Mouse (Mus musculus) neural tube, embryonic 12.5 days (tissue): Measurements from ENCODE around the gene D10Wsu102e. TPM values are rescaled to one million over a fixed set of nuclear protein-coding genes. Genes with fewer than 3 reads are reported as not detected.
"Not testable (repeated sequence)": the region's sequence is repeated elsewhere in the genome, so short reads cannot be mapped to it uniquely, and the experiment has no call there.

ENCODE experiments used
- ATAC-seq: fragments of 200-750 bp; cut with Nextera tagmentation; 2 replicates; pipeline ENCODE4 v1.8.0; 2017; ENCODE audit warnings: low read depth, mild to moderate bottlenecking, moderate TSS enrichment, moderate library complexity; ENCODE audit not compliant: low FRiP score
- H3K27ac ChIP-seq: fragments of 300-500 bp; sonication (generic); 2 replicates; pipeline ENCODE4 v1.5.1; 2016
- H3K27me3 ChIP-seq: fragments of 300-500 bp; sonication (generic); replicated peaks from 2 replicates; pipeline ENCODE4 v1.6.1; 2016; ENCODE audit warnings: mild to moderate bottlenecking
- H3K36me3 ChIP-seq: fragments of 300-500 bp; sonication (generic); 2 replicates; pipeline ENCODE4 v1.6.1; 2016; ENCODE audit warnings: mild to moderate bottlenecking
- H3K4me1 ChIP-seq: fragments of 300-500 bp; sonication (generic); 2 replicates; pipeline ENCODE4 v1.6.1; 2016
- H3K4me2 ChIP-seq: fragments of 300-500 bp; sonication (generic); replicated peaks from 2 replicates; pipeline ENCODE4 v1.6.1; 2016; ENCODE audit warnings: mild to moderate bottlenecking
- H3K4me3 ChIP-seq: fragments of 300-500 bp; sonication (generic); 2 replicates; pipeline ENCODE4 v1.5.1; 2016
- H3K9ac ChIP-seq: fragments of 300-500 bp; sonication (generic); 2 replicates; pipeline ENCODE4 v1.6.1; 2016; ENCODE audit warnings: mild to moderate bottlenecking
- H3K9me3 ChIP-seq: fragments of 300-500 bp; sonication (generic); 2 replicates; pipeline ENCODE4 v1.6.1; 2016; ENCODE audit warnings: mild to moderate bottlenecking
- WGBS: fragments of 180-500 bp; shearing (Covaris S2); methylation state at CpG from one replicate; pipeline ENCODE4 v1.1.7; 2016; 5-methylcytosine and 5-hydroxymethylcytosine counted together
- polyA plus RNA-seq: library from polyadenylated mRNA; unstranded; fragments of >200 nt; fragmentation: Nextera tagmentation; extraction: Ambion mirVana; gene quantifications from 2 replicates; pipeline ENCODE4 v1.2.1, GENCODE M21; 2016

Gene D10Wsu102e
- polyA plus RNA-seq, 1 experiment from 2014 or later = 0.93 TPM

- peaks cover 15% of the 10 kb centered on the region for H3K36me3 ChIP-seq
- no peaks in the 10 kb centered on the region for H3K9me3 ChIP-seq
- H3K27ac ChIP-seq = no peak overlapping the region
- H3K4me3 ChIP-seq = no peak overlapping the region
- H3K4me1 ChIP-seq = no peaks in the 10 kb centered on the region
- H3K9ac ChIP-seq = no peak overlapping the region
- no peak overlapping the region for H3K4me2 ChIP-seq
- no peaks in the 10 kb centered on the region for H3K27me3 ChIP-seq
- 84% methylated on average over 9 of the region's 9 CpGs for WGBS
- ATAC-seq = no peak
Measured at GRCm38 (mm10) chr10:83378083-83378833, 18.2 kb downstream of the D10Wsu102e start.

- Histone ChIP-seq H3K9ac (no peak overlapping the region), H3K4me3 (no peak overlapping the region), H3K9me3 (no peaks in the 10 kb centered on the region), H3K27ac (no peak overlapping the region), H3K4me1 (no peaks in the 10 kb centered on the region), H3K36me3 (peaks cover 6% of the 10 kb centered on the region), H3K27me3 (no peaks in the 10 kb centered on the region), H3K4me2 (no peak overlapping the region)
- WGBS = 89% methylated on average over 2 of the region's 2 CpGs
- no peak for ATAC-seq
Measured at GRCm38 (mm10) chr10:83380501-83380900, 20.5 kb downstream of the D10Wsu102e start.

- no peaks in the 10 kb centered on the region for H3K4me1 ChIP-seq
- no peak for ATAC-seq
- no peak overlapping the region for H3K4me2 ChIP-seq
- H3K9me3 ChIP-seq = no peaks in the 10 kb centered on the region
- no peak overlapping the region for H3K9ac ChIP-seq
- H3K27ac ChIP-seq = no peak overlapping the region
- 85% methylated on average over 4 of the region's 4 CpGs for WGBS
- peaks cover 6% of the 10 kb centered on the region for H3K36me3 ChIP-seq
- no peaks in the 10 kb centered on the region for H3K27me3 ChIP-seq
- no peak overlapping the region for H3K4me3 ChIP-seq
Measured at GRCm38 (mm10) chr10:83382528-83382927, 22.5 kb downstream of the D10Wsu102e start.

- Histone ChIP-seq H3K27me3 (no peaks in the 10 kb centered on the region), H3K4me1 (no peaks in the 10 kb centered on the region), H3K9me3 (no peaks in the 10 kb centered on the region), H3K4me3 (no peak overlapping the region), H3K27ac (no peak overlapping the region), H3K36me3 (peaks cover 6% of the 10 kb centered on the region), H3K9ac (no peak overlapping the region), H3K4me2 (no peak overlapping the region)
- 89% methylated on average over 2 of the region's 2 CpGs for WGBS
- no peak for ATAC-seq
Measured at GRCm38 (mm10) chr10:83382988-83383387, 23.0 kb downstream of the D10Wsu102e start.

DNA sequence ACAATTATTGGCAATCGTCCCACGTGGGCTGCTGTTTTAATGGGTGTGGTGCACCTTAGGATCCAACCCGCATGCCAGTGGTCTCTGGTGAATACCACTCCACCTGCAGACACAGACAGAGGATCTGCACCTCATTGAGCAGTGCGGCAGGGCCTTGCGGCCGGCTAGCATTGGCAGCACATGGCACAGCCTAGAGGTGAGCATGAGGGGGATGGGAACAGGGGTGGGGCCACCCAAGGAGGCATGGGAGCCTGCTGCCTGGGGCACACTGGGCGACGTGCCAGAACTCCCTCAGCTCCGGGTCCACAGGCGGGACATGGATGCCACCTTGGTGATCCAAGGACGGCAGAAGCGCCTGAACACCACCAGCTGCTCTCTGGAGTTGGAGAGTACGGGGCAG is 23.8 kb downstream of the D10Wsu102e start:
- Histone ChIP-seq H3K27ac (no peak overlapping the region), H3K4me3 (no peak overlapping the region), H3K9ac (no peak overlapping the region), H3K27me3 (no peaks in the 10 kb centered on the region), H3K36me3 (peaks cover 6% of the 10 kb centered on the region), H3K4me2 (no peak overlapping the region), H3K4me1 (no peaks in the 10 kb centered on the region), H3K9me3 (no peaks in the 10 kb centered on the region)
- no peak for ATAC-seq
- WGBS = 95% methylated on average over 13 of the region's 13 CpGs

DNA sequence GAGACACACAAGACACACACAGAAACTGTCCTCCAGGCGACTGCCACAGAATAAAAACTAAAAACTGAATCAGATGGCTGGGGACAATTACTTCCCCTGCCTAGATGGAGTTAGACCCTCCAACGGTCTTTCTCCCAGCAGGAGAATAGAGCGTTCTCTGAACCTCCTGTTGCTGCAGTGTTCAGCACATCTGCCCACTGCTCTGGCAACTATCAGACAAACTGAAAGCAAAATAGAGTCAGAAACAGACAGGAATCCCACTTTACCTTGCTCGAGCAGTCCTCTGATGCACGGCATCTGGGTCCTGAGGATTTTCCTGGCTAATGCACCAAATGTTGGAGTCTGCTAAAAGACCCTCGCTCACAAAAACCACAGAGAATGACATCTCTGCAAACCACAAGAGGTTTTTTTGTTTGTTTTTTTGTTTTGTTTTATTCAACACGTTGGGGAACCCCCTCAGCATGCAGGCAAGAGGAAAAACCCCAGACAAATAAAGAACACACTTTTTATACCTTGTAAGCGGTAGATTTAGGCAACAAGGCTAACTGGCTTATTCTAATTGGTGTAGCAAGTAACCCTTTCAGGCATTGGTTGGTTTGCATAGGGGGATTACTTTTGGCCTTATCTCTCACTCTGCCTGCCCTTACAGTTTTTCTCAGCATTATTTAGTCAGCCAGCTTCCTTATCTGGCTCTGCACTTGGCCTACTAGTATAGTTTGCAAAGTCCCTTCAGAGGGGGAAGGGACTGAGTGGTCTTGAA is 24.6 kb downstream of the D10Wsu102e start:
- no peak for ATAC-seq
- WGBS = 91% methylated on average over 8 of the region's 8 CpGs
- peaks cover 6% of the 10 kb centered on the region for H3K36me3 ChIP-seq

GRCm38 (mm10) chr10:83385330-83385910 is 25.4 kb downstream of the D10Wsu102e start:
- H3K27me3 ChIP-seq = no peaks in the 10 kb centered on the region
- peaks cover 6% of the 10 kb centered on the region for H3K36me3 ChIP-seq
- H3K4me2 ChIP-seq = no peak overlapping the region
- WGBS = 96% methylated on average over 7 of the region's 7 CpGs
- no peak overlapping the region for H3K4me3 ChIP-seq
- no peaks in the 10 kb centered on the region for H3K9me3 ChIP-seq
- no peaks in the 10 kb centered on the region for H3K4me1 ChIP-seq
- no peak overlapping the region for H3K27ac ChIP-seq
- no peak overlapping the region for H3K9ac ChIP-seq
- no peak for ATAC-seq

More for the DNA sequence above, 24.6 kb downstream of the D10Wsu102e start:
- Histone ChIP-seq H3K9me3 (no peaks in the 10 kb centered on the region), H3K4me2 (no peak overlapping the region), H3K27me3 (no peaks in the 10 kb centered on the region), H3K4me1 (no peaks in the 10 kb centered on the region), H3K27ac (no peak overlapping the region), H3K4me3 (no peak overlapping the region), H3K9ac (no peak overlapping the region)

DNA sequence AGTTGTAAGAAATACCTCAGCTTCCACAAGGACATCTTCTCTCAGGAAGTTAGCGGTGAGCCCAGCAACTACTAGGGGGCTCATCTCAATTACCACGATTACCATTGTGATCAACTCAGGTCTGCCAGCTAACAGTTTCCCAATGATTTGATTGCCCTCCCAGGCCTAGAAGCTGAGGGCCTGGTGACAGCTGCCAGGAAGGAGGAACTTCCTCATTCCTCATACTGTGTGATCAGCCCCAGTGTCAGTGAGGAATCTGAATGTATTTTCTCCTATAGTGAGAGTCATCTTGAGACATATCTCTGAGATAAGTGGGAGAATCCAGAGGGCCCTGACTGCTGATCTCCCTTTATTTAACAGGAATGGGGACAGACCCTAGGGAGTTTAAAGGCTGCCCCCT is 37.3 kb downstream of the D10Wsu102e start:
- WGBS = 95% methylated on average over 2 of the region's 2 CpGs
- H3K27me3 ChIP-seq = no peaks in the 10 kb centered on the region
- no peak for ATAC-seq
- H3K4me2 ChIP-seq = no peak overlapping the region
- peaks cover 3% of the 10 kb centered on the region; the same call in 1 of the 2 replicates for H3K36me3 ChIP-seq
- no peak overlapping the region for H3K9ac ChIP-seq
- H3K4me3 ChIP-seq = no peak overlapping the region
- H3K27ac ChIP-seq = no peak overlapping the region
- H3K4me1 ChIP-seq = no peaks in the 10 kb centered on the region
- H3K9me3 ChIP-seq = no peaks in the 10 kb centered on the region

GRCm38 (mm10) chr10:83400896-83401295 is 40.9 kb downstream of the D10Wsu102e start:
- not testable (repeated sequence) for H3K9ac ChIP-seq, H3K4me2 ChIP-seq, H3K27ac ChIP-seq, ATAC-seq, H3K27me3 ChIP-seq, H3K4me1 ChIP-seq, H3K9me3 ChIP-seq, H3K4me3 ChIP-seq, H3K36me3 ChIP-seq
- WGBS = 90% methylated on average over 7 of the region's 7 CpGs

DNA sequence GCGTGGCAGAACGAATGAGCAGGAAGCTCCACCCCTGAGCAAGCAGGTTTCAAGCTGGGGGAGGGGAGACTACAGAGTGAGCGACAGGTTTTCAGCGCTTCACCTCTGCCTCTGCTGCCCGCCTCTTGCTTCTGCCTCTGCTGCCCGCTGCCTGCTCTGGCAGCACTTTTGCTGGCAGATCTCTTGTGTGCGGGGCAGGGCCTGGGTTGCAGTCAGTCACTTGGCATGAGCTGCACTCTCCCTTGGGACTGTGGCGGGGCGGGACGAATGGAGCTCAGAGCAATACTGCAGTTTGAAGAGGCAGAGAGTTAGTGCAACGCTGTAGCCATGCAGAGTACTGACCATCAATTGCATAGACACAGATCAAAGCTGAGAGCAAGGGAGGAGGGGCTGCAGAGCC is 45.0 kb downstream of the D10Wsu102e start:
- H3K4me2 ChIP-seq = no peak overlapping the region
- no peak overlapping the region for H3K9ac ChIP-seq
- H3K4me1 ChIP-seq = no peaks in the 10 kb centered on the region
- WGBS = 91% methylated on average over 11 of the region's 11 CpGs
- H3K36me3 ChIP-seq = peaks cover 17% of the 10 kb centered on the region; the same call in 1 of the 2 replicates
- no peaks in the 10 kb centered on the region for H3K9me3 ChIP-seq
- H3K4me3 ChIP-seq = no peak overlapping the region
- ATAC-seq = no peak
- no peaks in the 10 kb centered on the region for H3K27me3 ChIP-seq
- no peak overlapping the region for H3K27ac ChIP-seq

GRCm38 (mm10) chr10:83405711-83406110 is 45.7 kb downstream of the D10Wsu102e start:
- Histone ChIP-seq H3K36me3 (peaks cover 22% of the 10 kb centered on the region; the same call in 1 of the 2 replicates), H3K9me3 (no peaks in the 10 kb centered on the region), H3K27me3 (no peaks in the 10 kb centered on the region), H3K4me3 (no peak overlapping the region), H3K4me1 (no peaks in the 10 kb centered on the region), H3K9ac (no peak overlapping the region), H3K4me2 (no peak overlapping the region), H3K27ac (no peak overlapping the region)
- no peak for ATAC-seq
- 91% methylated on average over 11 of the region's 11 CpGs for WGBS

GRCm38 (mm10) chr10:83407141-83407540 is 47.1 kb downstream of the D10Wsu102e start:
- Histone ChIP-seq H3K36me3 (peaks cover 33% of the 10 kb centered on the region), H3K9me3 (peaks cover 3% of the 10 kb centered on the region; the same call in 1 of the 2 replicates), H3K9ac (no peak overlapping the region), H3K4me2 (no peak overlapping the region), H3K4me1 (no peaks in the 10 kb centered on the region), H3K4me3 (no peak overlapping the region), H3K27me3 (no peaks in the 10 kb centered on the region), H3K27ac (no peak overlapping the region)
- no peak for ATAC-seq
- 97% methylated on average over 10 of the region's 10 CpGs for WGBS
